Mouse (Mus musculus) hindbrain, embryonic 14.5 days (tissue): ENCODE results near the gene Xpnpep1. TPM values are rescaled to one million over a fixed set of nuclear protein-coding genes. Genes with fewer than 3 reads are reported as not detected.

Experiments used
- ATAC-seq: fragments of 200-750 bp; cut with Nextera tagmentation; 2 replicates; pipeline ENCODE4 v1.8.0; 2017; ENCODE audit warnings: moderate number of reproducible peaks, mild to moderate bottlenecking, moderate TSS enrichment, moderate library complexity; ENCODE audit not compliant: low FRiP score
- DNase-seq: peaks from one replicate; pipeline ENCODE4 v3.0.0-alpha.2; 2015; ENCODE audit warnings: low spot score
- H3K27ac ChIP-seq: fragments of 300-500 bp; sonication (generic); 2 replicates; pipeline ENCODE4 v1.5.1; 2014; ENCODE audit warnings: mild to moderate bottlenecking, moderate library complexity
- H3K27me3 ChIP-seq: fragments of 300-500 bp; sonication (generic); 2 replicates; pipeline ENCODE4 v1.6.1; 2014; ENCODE audit warnings: mild to moderate bottlenecking, low read length, mixed read lengths; ENCODE audit not compliant: control insufficient read depth, insufficient read depth
- H3K36me3 ChIP-seq: fragments of 300-500 bp; sonication (generic); replicated peaks from 2 replicates; pipeline ENCODE4 v1.6.1; 2014; ENCODE audit not compliant: control insufficient read depth, insufficient read depth
- H3K4me1 ChIP-seq: fragments of 300-500 bp; sonication (generic); replicated peaks from 2 replicates; pipeline ENCODE4 v1.6.1; 2014; ENCODE audit warnings: antibody characterized with exemption, low read length, mixed read lengths; ENCODE audit not compliant: control insufficient read depth, insufficient read depth
- H3K4me2 ChIP-seq: fragments of 300-500 bp; sonication (generic); replicated peaks from 2 replicates; pipeline ENCODE4 v1.6.1; 2014; ENCODE audit warnings: mild to moderate bottlenecking, moderate library complexity
- H3K4me3 ChIP-seq: fragments of 300-500 bp; sonication (generic); replicated peaks from 2 replicates; pipeline ENCODE4 v1.5.1; 2014; ENCODE audit warnings: mild to moderate bottlenecking, low read length
- H3K9ac ChIP-seq: fragments of 300-500 bp; sonication (generic); 2 replicates; pipeline ENCODE4 v1.6.1; 2014
- H3K9me3 ChIP-seq: fragments of 300-500 bp; sonication (generic); 2 replicates; pipeline ENCODE4 v1.6.1; 2016; ENCODE audit warnings: low read length; ENCODE audit not compliant: control insufficient read depth
- WGBS: fragments of 180-500 bp; shearing (Covaris S2); extraction: QIAGEN DNeasy Blood & Tissue Kit; methylation state at CpG from one replicate; pipeline ENCODE4 v1.1.7; 2014; 5-methylcytosine and 5-hydroxymethylcytosine counted together
- polyA plus RNA-seq: library from polyadenylated mRNA; unstranded; fragments of >200 nt; fragmentation: Nextera tagmentation; extraction: Ambion mirVana; gene quantifications from 2 replicates; pipeline ENCODE4 v1.2.1, GENCODE M21; 2014

Xpnpep1 gene
- polyA plus RNA-seq, 1 experiment from 2014 or later, result 135 TPM

GRCm38 (mm10) chr19:53078271-53079085 lies 38.5 kb upstream of the Xpnpep1 start:
- Histone ChIP-seq H3K36me3 (no peaks in the 10 kb centered on the region), H3K27ac (no peak overlapping the region), H3K4me3 (no peak overlapping the region), H3K4me1 (no peaks in the 10 kb centered on the region), H3K4me2 (no peak overlapping the region), H3K9ac (no peak overlapping the region), H3K27me3 (no peaks in the 10 kb centered on the region), H3K9me3 (no peaks in the 10 kb centered on the region)
- 81% methylated on average over 9 of the region's 9 CpGs for WGBS
- DNase-seq (no peak), ATAC-seq (no peak)

DNA sequence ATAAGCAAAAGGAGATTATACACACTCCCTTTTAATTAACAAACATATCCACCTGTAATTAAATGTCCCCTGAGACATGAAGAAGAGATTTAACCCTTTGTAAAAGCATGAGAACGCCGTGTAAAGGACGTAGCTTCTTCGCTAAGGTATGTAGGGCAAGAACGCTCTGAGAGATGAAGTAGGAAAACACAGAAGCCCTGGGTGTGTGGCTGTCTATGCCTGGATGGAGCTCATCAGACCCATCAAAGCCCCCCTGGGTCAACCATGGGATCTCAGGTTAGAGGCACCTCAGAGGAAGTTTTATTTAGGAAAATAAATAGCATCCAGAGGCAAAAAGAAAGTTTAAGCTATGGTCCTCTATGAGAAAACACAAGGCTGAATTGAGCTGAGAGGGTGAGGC lies 37.3 kb upstream of the Xpnpep1 start:
- Histone ChIP-seq H3K4me3 (no peak overlapping the region), H3K9me3 (no peaks in the 10 kb centered on the region), H3K36me3 (no peaks in the 10 kb centered on the region), H3K4me1 (no peaks in the 10 kb centered on the region), H3K27ac (no peak overlapping the region), H3K27me3 (no peaks in the 10 kb centered on the region), H3K9ac (no peak overlapping the region), H3K4me2 (no peak overlapping the region)
- DNase-seq, result no peak
- WGBS, result 89% methylated on average over 5 of the region's 5 CpGs
- no peak for ATAC-seq

DNA sequence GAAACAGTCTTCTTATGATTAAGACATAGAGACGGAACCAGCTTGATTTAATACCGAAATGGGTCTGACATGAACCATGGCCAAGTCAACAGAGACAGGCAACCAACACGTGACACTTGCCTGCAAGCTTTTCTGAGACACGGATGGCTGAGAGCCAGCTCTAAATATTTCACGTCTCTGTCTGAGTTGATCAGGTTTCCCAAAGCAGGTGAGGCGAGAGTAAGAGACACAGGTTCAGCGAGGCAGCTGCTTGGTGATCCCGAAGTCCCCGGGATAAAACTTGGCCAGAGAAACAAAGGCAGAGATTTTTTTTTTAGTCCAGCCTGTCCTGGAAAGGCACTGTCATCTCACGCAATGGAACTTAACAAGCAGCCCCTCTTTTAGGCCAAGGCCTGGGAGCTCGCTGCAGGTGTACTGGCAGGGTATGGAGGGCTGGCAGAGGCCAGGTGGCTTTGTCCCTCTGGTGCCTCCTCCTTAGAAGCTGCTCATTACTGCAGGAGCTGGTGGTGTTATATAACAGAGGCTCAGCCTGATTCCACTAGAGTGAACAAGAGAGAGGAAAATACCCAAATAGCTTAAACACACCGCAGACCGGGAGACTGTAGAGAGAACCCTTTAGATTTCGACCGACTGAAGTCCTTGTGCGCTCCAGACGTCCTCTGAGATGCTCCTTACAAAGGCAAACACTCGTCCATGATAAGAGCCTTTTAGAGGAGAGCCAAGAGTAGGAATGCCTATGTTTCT lies 36.4 kb upstream of the Xpnpep1 start:
- WGBS, result 88% methylated on average over 18 of the region's 18 CpGs
- Histone ChIP-seq H3K4me2 (no peak overlapping the region), H3K27ac (no peak overlapping the region), H3K9ac (no peak overlapping the region), H3K36me3 (no peaks in the 10 kb centered on the region), H3K9me3 (no peaks in the 10 kb centered on the region), H3K4me3 (no peak overlapping the region), H3K27me3 (no peaks in the 10 kb centered on the region), H3K4me1 (no peaks in the 10 kb centered on the region)
- DNase-seq (no peak), ATAC-seq (no peak)

DNA sequence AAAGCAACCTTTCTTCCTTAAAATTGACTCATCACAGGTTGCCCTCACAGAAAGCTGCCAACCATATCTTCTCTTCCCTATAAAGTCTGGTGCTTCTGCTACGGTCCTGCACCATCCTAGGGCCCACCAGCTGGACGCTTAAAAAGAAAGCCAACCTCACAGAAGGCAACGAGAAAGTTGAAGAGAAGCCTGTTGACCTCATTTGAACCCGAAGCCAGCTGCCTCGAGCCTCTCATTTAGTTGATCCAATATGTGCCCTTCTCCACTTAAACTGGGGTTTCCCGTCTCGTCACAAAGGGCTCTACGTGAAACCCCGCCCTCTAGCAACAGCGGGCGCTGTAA lies 35.9 kb upstream of the Xpnpep1 start:
- no peak overlapping the region for H3K9ac ChIP-seq
- no peaks in the 10 kb centered on the region for H3K4me1 ChIP-seq
- ATAC-seq (no peak), DNase-seq (no peak)
- no peak overlapping the region for H3K4me3 ChIP-seq
- no peak overlapping the region for H3K4me2 ChIP-seq
- H3K27ac ChIP-seq, result no peak overlapping the region
- 91% methylated on average over 11 of the region's 11 CpGs for WGBS
- no peaks in the 10 kb centered on the region for H3K36me3 ChIP-seq
- H3K27me3 ChIP-seq, result no peaks in the 10 kb centered on the region
- no peaks in the 10 kb centered on the region for H3K9me3 ChIP-seq

DNA sequence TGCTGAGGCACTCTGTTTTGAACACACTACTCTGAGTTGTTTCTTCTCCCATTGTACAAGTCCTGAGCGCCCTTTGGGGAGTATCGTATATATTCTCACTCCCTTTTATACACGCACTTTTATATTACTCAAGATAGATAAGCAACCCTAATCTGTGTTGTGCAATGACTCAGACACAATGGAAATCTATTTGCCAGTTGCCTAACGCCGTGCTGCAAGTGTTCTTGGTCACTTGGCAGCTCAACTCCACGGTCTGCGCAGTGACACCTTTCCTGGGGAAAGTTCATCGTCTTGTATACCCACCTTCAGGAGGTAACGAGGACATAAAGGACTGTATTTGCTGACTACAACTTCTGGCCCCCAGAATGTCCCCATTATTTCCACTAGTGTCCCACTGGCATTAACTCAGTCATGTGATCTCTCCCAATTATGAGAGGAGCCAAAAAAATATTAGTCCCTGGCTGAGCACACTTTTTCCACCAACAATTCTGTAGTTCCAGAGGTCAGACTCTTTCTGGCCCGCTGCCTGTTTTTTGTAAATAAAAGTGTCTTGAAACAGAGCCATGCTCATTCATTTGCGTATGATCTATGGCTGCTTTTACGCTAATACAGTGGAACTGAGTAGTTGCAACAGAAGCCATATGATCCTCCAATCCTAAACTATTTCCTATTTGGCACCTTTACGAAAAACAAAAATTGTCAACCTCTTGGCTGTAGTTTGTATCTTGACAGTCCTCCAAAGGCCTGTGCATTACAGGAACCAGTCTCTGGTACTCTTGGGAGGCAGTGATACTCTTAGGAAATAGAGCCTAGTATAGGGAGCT lies 35.1 kb upstream of the Xpnpep1 start:
- H3K4me2 ChIP-seq, result no peak overlapping the region
- no peak overlapping the region for H3K4me3 ChIP-seq
- H3K27ac ChIP-seq, result no peak overlapping the region
- H3K36me3 ChIP-seq, result no peaks in the 10 kb centered on the region
- no peaks in the 10 kb centered on the region for H3K9me3 ChIP-seq
- WGBS, result 91% methylated on average over 13 of the region's 13 CpGs
- no peak overlapping the region for H3K9ac ChIP-seq
- no peak for DNase-seq
- no peak for ATAC-seq
- no peaks in the 10 kb centered on the region for H3K4me1 ChIP-seq
- H3K27me3 ChIP-seq, result no peaks in the 10 kb centered on the region

- Histone ChIP-seq H3K9me3 (no peaks in the 10 kb centered on the region), H3K4me1 (no peaks in the 10 kb centered on the region), H3K4me2 (no peak overlapping the region), H3K9ac (no peak overlapping the region), H3K4me3 (no peak overlapping the region), H3K36me3 (no peaks in the 10 kb centered on the region), H3K27ac (no peak overlapping the region), H3K27me3 (no peaks in the 10 kb centered on the region)
- no peak for DNase-seq
- no peak for ATAC-seq
- 100% methylated on average over 4 of the region's 4 CpGs for WGBS
These were observed 33.5 kb upstream of the Xpnpep1 start for GRCm38 (mm10) chr19:53073521-53073920.

- H3K27me3 ChIP-seq, result no peaks in the 10 kb centered on the region
- H3K27ac ChIP-seq, result no peak overlapping the region
- H3K4me2 ChIP-seq, result no peak overlapping the region
- H3K4me3 ChIP-seq, result no peak overlapping the region
- no peak for DNase-seq
- WGBS, result 86% methylated on average over 5 of the region's 5 CpGs
- no peak for ATAC-seq
- no peaks in the 10 kb centered on the region for H3K36me3 ChIP-seq
- H3K4me1 ChIP-seq, result no peaks in the 10 kb centered on the region
- H3K9me3 ChIP-seq, result no peaks in the 10 kb centered on the region
- no peak overlapping the region for H3K9ac ChIP-seq
These were observed 32.4 kb upstream of the Xpnpep1 start for GRCm38 (mm10) chr19:53072406-53072805.

DNA sequence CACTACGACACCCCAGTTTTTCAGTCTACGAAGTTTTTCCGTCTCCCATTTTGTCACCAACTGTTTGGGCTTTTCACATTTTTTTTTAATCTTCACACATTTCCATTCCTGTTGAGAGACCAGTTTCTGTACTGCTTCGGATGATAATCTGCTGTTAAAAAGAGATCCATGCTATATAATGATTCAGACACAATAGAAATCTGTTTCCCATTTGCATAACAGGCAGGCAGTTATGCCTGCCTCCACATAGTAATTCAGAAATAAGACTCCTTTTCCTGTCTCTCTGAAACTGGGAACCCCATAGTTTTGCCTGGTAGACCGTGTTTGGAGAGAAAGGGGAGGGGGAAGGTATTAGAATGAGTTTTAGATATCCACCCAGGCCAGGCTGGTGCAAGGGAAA lies 31.6 kb upstream of the Xpnpep1 start:
- H3K27ac ChIP-seq, result no peak overlapping the region
- no peaks in the 10 kb centered on the region for H3K9me3 ChIP-seq
- WGBS, result 68% methylated on average over 5 of the region's 5 CpGs
- DNase-seq, result no peak
- no peak overlapping the region for H3K4me2 ChIP-seq
- no peak for ATAC-seq
- H3K27me3 ChIP-seq, result no peaks in the 10 kb centered on the region
- no peak overlapping the region for H3K4me3 ChIP-seq
- no peaks in the 10 kb centered on the region for H3K4me1 ChIP-seq
- no peak overlapping the region for H3K9ac ChIP-seq
- H3K36me3 ChIP-seq, result no peaks in the 10 kb centered on the region

- no peak overlapping the region for H3K9ac ChIP-seq
- no peak overlapping the region for H3K27ac ChIP-seq
- no peaks in the 10 kb centered on the region for H3K27me3 ChIP-seq
- no peak overlapping the region for H3K4me3 ChIP-seq
- 82% methylated on average over 4 of the region's 4 CpGs for WGBS
- H3K36me3 ChIP-seq, result no peaks in the 10 kb centered on the region
- H3K4me2 ChIP-seq, result no peak overlapping the region
- no peak for DNase-seq
- H3K9me3 ChIP-seq, result no peaks in the 10 kb centered on the region
- ATAC-seq, result no peak
- no peaks in the 10 kb centered on the region for H3K4me1 ChIP-seq
These were observed 30.9 kb upstream of the Xpnpep1 start for GRCm38 (mm10) chr19:53070870-53071269.
